Mouse (Mus musculus): ENCODE data around the gene Gm3147. TPM values are rescaled to one million over a fixed set of nuclear protein-coding genes. Genes with fewer than 3 reads are reported as not detected.
"Not testable (repeated sequence)": the region's sequence is repeated elsewhere in the genome, so short reads cannot be mapped to it uniquely, and the experiment has no call there.

Gm3147 gene
- not detected in 2 replicates for polyA plus RNA-seq (2016; fragmentation: Nextera tagmentation; extraction: Ambion mirVana)

DNA sequence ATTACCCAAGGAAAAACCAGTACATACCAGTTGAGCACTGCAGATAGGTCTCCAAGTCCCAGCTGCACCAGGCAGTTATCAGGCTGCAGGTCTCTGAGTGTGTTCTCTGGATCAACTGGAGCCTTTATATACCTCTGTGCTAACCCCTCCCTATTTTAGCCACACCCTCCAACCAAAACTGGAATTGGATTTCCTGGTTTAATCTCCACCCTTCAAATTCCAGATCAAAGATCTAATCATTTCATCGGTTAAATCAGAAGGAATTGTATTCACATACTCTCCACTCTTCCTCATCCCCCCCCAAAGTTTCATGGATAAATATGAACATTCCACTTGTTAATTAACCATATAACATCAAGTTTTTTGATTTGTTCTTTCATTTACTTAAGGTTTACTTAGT lies at the start of gene Gm3147:
Gene Gm3147, minus strand, starts transcription at position 101 of the 400 bp plus-strand sequence.
- H3K27ac ChIP-seq; H3K27me3 ChIP-seq (replicated peaks); H3K9me3 ChIP-seq; H3K4me2 ChIP-seq (replicated peaks); H3K36me3 ChIP-seq; H3K4me3 ChIP-seq; ATAC-seq (ENCODE audit: low FRiP score, low read depth); H3K4me1 ChIP-seq; H3K9ac ChIP-seq: not testable (repeated sequence)
- no CpG with 5 or more reads among the region's 1 CpGs for WGBS

DNA sequence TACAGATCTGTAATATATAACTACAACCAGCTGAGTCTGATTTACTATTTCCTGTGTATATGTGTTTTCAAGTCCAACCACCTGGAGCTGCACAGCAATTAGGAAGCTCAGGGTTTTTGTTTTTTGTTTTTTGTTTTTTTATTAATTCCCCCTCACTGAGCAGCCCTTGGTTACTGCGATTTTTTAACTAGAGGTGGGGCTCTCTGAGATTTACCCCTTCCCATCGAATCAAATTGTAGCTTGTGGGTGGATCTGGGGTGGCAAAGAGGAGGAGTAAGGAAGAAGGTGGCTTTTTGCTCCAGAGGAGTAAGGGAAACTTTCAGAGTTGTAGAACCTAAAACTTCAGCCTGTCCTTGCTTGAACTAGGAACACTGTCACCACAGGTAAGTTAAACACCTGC lies 31.9 kb upstream of the Gm3147 start, which contains the start of gene Gm6205:
Gene Gm6205, plus strand, starts transcription at position 301 of the 400 bp plus-strand sequence.
- not testable (repeated sequence) for H3K4me3 ChIP-seq; ATAC-seq (ENCODE audit: low FRiP score, low read depth); H3K9ac ChIP-seq; H3K36me3 ChIP-seq; H3K27me3 ChIP-seq (replicated peaks); H3K4me2 ChIP-seq (replicated peaks); H3K4me1 ChIP-seq; H3K27ac ChIP-seq; H3K9me3 ChIP-seq
- WGBS = no CpG with 5 or more reads among the region's 2 CpGs

DNA sequence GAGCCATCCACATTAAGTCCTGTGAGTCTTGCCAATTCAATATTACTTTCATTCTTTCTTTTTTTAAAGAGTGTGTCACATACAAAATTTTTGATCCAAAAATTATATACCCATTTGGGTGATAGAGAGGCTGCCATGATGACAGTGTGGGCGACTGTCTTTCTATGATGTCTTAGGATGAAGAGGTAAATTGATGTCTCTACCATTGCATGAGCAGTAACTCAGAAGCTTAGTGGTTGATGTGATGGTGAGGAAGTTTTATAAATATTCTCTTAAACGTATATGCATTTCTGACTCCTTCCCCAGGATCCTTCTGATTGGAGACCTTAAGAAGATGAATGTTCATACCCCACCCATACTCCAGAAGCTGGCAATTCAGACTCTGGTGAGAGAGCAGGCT lies 7.5 kb upstream of the Gm3147 start, which contains the start of gene Gm6509:
Gene Gm6509, plus strand, starts transcription at position 301 of the 400 bp plus-strand sequence.
- 50% methylated on average over 1 of the region's 2 CpGs for WGBS
- not testable (repeated sequence) for H3K9me3 ChIP-seq; H3K4me2 ChIP-seq (replicated peaks); H3K27me3 ChIP-seq (replicated peaks); H3K27ac ChIP-seq; H3K36me3 ChIP-seq; H3K4me3 ChIP-seq; H3K9ac ChIP-seq; ATAC-seq (ENCODE audit: low FRiP score, low read depth); H3K4me1 ChIP-seq

Other genes starting within 250 kb of the Gm3147 start
- not detected in 2 replicates for gene Gm7682, start 170.6 kb downstream of the Gm3147 start, polyA plus RNA-seq (2016; fragmentation: Nextera tagmentation; extraction: Ambion mirVana)
- not detected in 2 replicates for gene Gm3139, start 90.1 kb downstream of the Gm3147 start, polyA plus RNA-seq (2016; fragmentation: Nextera tagmentation; extraction: Ambion mirVana)
- not detected in 2 replicates for gene Gm6509, start 7.6 kb upstream of the Gm3147 start, polyA plus RNA-seq (2016; fragmentation: Nextera tagmentation; extraction: Ambion mirVana)
- gene Gm6205, start 32.0 kb upstream of the Gm3147 start, polyA plus RNA-seq (2016; fragmentation: Nextera tagmentation; extraction: Ambion mirVana) = not detected in 2 replicates
- not detected in 2 replicates for gene Gm3183, start 249.1 kb upstream of the Gm3147 start, polyA plus RNA-seq (2016; fragmentation: Nextera tagmentation; extraction: Ambion mirVana)

Measured in neural tube, embryonic 12.5 days (tissue).